Mouse (Mus musculus) skeletal muscle tissue, postnatal 0 days (tissue): Measurements from ENCODE around the gene Snx1. TPM values are rescaled to one million over a fixed set of nuclear protein-coding genes. Genes with fewer than 3 reads are reported as not detected.

Experiments
- polyA plus RNA-seq: library from polyadenylated mRNA; unstranded; fragments of >200 nt; fragmentation: Nextera tagmentation; extraction: Ambion mirVana; gene quantifications from 2 replicates; pipeline ENCODE4 v1.2.1, GENCODE M21; 2015

Snx1 gene
- 75.9 and 83.1 TPM in 2 replicates for polyA plus RNA-seq

DNA sequence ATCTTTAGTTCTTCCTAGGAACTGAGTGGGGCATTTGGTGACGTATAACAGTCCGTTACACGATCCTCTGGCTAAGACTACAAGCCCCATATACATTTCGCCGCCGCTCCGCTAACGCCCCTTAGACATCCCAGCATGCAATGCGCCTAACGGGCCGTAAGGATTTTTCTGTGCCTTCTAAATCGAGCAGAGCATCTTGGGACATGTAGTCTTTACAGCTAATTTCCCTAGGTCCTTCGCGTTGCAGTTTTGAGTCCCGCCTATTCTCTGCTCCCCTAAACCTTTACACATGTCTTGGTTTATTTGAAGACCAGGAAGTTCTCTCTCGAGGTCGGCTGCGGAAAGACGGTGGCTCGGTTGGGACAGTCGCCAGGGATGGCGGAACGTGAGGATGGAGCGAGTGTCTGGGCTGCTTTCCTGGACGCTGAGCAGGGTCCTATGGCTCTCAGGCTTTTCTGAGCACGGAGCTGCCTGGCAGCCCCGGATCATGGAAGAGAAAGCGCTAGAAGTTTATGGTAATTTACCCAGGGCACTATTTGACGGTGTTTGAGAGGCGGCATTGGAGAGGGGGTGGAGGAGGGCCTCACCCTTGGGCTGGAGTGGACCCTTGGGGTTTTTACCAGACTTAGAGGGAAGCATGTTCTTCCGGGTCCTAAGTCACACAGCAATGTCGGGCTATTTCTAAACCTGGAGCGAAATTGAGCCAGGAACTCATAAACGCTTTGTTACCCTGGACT lies at the start of gene Snx1, which contains the start of gene Ciao2a:
TSS of gene Snx1 (minus strand) at position 132 of the 737 bp plus-strand sequence.
TSS of gene Ciao2a (plus strand) at position 156 of the 737 bp plus-strand sequence.

GRCm38 (mm10) chr9:66157958-66158830 lies 31.8 kb upstream of the Snx1 start, which contains the start of gene Dapk2:
Gene Dapk2 (plus strand): TSS chr9:66158223.

GRCm38 (mm10) chr9:66069583-66069982 lies 56.8 kb downstream of the Snx1 start, which contains the start of gene Snx22:
Gene Snx22 (minus strand): TSS chr9:66069719.

GRCm38 (mm10) chr9:66059583-66060307 lies 66.6 kb downstream of the Snx1 start, which contains the start of gene Ppib:
Gene Ppib (plus strand): TSS chr9:66060222.

Other genes starting within 250 kb of the Snx1 start
- gene Pclaf, start 236.3 kb downstream of the Snx1 start, polyA plus RNA-seq = 23.7 and 33.2 TPM in 2 replicates
- 14.0 and 15.6 TPM in 2 replicates for gene Trip4, start 217.8 kb downstream of the Snx1 start, polyA plus RNA-seq
- 4.7 and 5.7 TPM in 2 replicates for gene Csnk1g1, start 217.7 kb downstream of the Snx1 start, polyA plus RNA-seq
- gene Ppib, start 66.4 kb downstream of the Snx1 start, polyA plus RNA-seq = 306 and 390 TPM in 2 replicates
- 0.77 and 1.2 TPM in 2 replicates for gene Snx22, start 56.9 kb downstream of the Snx1 start, polyA plus RNA-seq
- 99.3 and 111 TPM in 2 replicates for gene Ciao2a, start within 50 bp of the Snx1 start, polyA plus RNA-seq
- gene Dapk2, start 31.6 kb upstream of the Snx1 start, polyA plus RNA-seq = 4.2 and 5.3 TPM in 2 replicates
- gene Herc1, start 223.9 kb upstream of the Snx1 start, polyA plus RNA-seq = 7.7 and 8.8 TPM in 2 replicates